In the genomic region with DNA sequence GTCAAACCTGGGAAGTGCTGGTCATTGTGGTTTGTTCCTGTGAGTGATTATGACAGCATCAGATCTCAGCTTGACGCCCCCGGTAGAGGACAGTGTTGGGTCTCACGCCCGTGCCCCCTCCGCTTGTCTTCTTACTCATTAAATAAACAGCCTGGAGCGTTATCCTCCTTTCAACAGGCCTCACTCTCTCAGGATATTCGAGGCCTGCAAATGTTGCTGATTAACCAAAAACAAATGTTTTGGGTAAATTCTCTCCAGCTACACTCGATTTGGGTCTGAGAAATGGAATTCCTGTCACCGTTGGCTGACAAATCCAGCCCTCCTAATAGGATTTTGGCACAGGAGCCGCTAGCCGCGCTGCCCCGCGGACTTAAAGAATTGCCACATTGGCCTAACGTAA, we compare ENCODE assay signal across 16 mouse cellular contexts.
DNase-seq lines count a peak whose midpoint lies in the region; ATAC-seq lines count a peak whose summit lies in the region.
"Had no signal": no experiment of that assay in that cellular context is flagged by ENCODE, and none has a peak within 500 bp of the region (broad histone marks: within the 10 kb centered on the region; RNA-seq: fewer than 3 reads in every experiment).

No protein-coding gene starts in this region.

- ATAC-seq in embryonic facial prominence, embryonic 11.5 days (replicated peaks; ENCODE audit: insufficient number of reproducible peaks, low FRiP score, low TSS enrichment, low read depth) = no peak
- ATAC-seq in liver, embryonic 13.5 days (ENCODE audit: low read depth) = peak; percentile 53; the same call in 1 of the 2 replicates
- ATAC-seq: intestine, postnatal 0 days had no signal

- no peaks in the 10 kb centered on the region for H3K9me3 ChIP-seq in embryonic facial prominence, embryonic 11.5 days (replicated peaks; ENCODE audit: control insufficient read depth, low read length)
- no peaks in the 10 kb centered on the region for H3K9me3 ChIP-seq in liver, embryonic 13.5 days (replicated peaks)
- H3K9me3 ChIP-seq: hindbrain, embryonic 13.5 days; limb, embryonic 15.5 days; midbrain, embryonic 10.5 days had no signal

- no peak overlapping the region for H3K4me3 ChIP-seq in embryonic facial prominence, embryonic 11.5 days (ENCODE audit: low read depth, low read length)
- H3K4me3 ChIP-seq in liver, embryonic 13.5 days (replicated peaks) = no peak overlapping the region
- H3K4me3 ChIP-seq: hindbrain, embryonic 13.5 days; limb, embryonic 15.5 days; midbrain, embryonic 10.5 days had no signal

- WGBS in embryonic facial prominence, embryonic 11.5 days = 49% methylated on average over 15 of the region's 15 CpGs
- WGBS in liver, embryonic 13.5 days (ENCODE audit: insufficient replicate concordance) = 55% methylated on average over 15 of the region's 15 CpGs

- DNase-seq in left cerebral cortex, postnatal 4 days = peak; percentile 9
- no peak for DNase-seq in left cerebral cortex, adult 18-20 months (ENCODE audit: low spot score in 2 of 2)
- DNase-seq in Muller cell, postnatal 12 days (ENCODE audit: inconsistent ontology term) = peak; percentile 64
- DNase-seq in embryonic facial prominence, embryonic 11.5 days (ENCODE audit: low spot score) = peak; percentile 46
- DNase-seq in liver, embryonic 13.5 days = no peak
- DNase-seq in adrenal gland, postnatal 36 days = no peak
- DNase-seq in right cerebral cortex, postnatal 14 days = no peak
- DNase-seq: cerebellum, adult 8-10 months; heart, adult 11 months; layer of hippocampus, postnatal 36 days; right cerebral cortex, adult 18-20 months had no signal

- no peak overlapping the region for H3K9ac ChIP-seq in embryonic facial prominence, embryonic 11.5 days (replicated peaks; ENCODE audit: low read length)
- no peak overlapping the region for H3K9ac ChIP-seq in liver, embryonic 13.5 days
- H3K9ac ChIP-seq: hindbrain, embryonic 13.5 days; limb, embryonic 15.5 days had no signal

- no peaks in the 10 kb centered on the region for H3K36me3 ChIP-seq in embryonic facial prominence, embryonic 11.5 days (replicated peaks; ENCODE audit: control insufficient read depth, insufficient read depth, low read depth, low read length)
- H3K36me3 ChIP-seq in liver, embryonic 13.5 days = no peaks in the 10 kb centered on the region
- H3K36me3 ChIP-seq: hindbrain, embryonic 13.5 days; limb, embryonic 15.5 days; midbrain, embryonic 10.5 days had no signal

- H3K4me1 ChIP-seq in embryonic facial prominence, embryonic 11.5 days (ENCODE audit: control insufficient read depth, insufficient read depth, low read length) = no peaks in the 10 kb centered on the region
- H3K4me1 ChIP-seq in liver, embryonic 13.5 days (replicated peaks) = peaks cover 5% of the 10 kb centered on the region

- H3K27me3 ChIP-seq in embryonic facial prominence, embryonic 11.5 days (ENCODE audit: control insufficient read depth, insufficient read depth, low read length) = no peaks in the 10 kb centered on the region
- no peaks in the 10 kb centered on the region for H3K27me3 ChIP-seq in liver, embryonic 13.5 days
- H3K27me3 ChIP-seq: CH12.LX; limb, embryonic 15.5 days had no signal

- H3K4me2 ChIP-seq in embryonic facial prominence, embryonic 11.5 days (ENCODE audit: low read depth, low read length) = no peak overlapping the region
- H3K4me2 ChIP-seq in liver, embryonic 13.5 days = no peak overlapping the region
- H3K4me2 ChIP-seq: hindbrain, embryonic 13.5 days; limb, embryonic 15.5 days had no signal

- no peak overlapping the region for H3K27ac ChIP-seq in embryonic facial prominence, embryonic 11.5 days (replicated peaks; ENCODE audit: low read depth, low read length)
- peak overlapping the region; percentile 75 for H3K27ac ChIP-seq in liver, embryonic 13.5 days
- H3K27ac ChIP-seq: hindbrain, embryonic 13.5 days; limb, embryonic 15.5 days; midbrain, embryonic 10.5 days had no signal

- intact Hi-C loops in left cerebral cortex, postnatal 4 days (cut with DNase I) = no loop called here

Comparison
In these comparisons a context has a peak if more than half of its experiments do, and no peak if none do; other contexts are left out.
1. DNase-seq: peak in left cerebral cortex, postnatal 4 days (single experiment), Muller cell, postnatal 12 days (single experiment) and embryonic facial prominence, embryonic 11.5 days (single experiment); none in left cerebral cortex, adult 18-20 months (0 of 2), liver, embryonic 13.5 days (single experiment), adrenal gland, postnatal 36 days (0 of 2) and right cerebral cortex, postnatal 14 days (single experiment).